Mouse (Mus musculus) ES-E14 (cell line): ENCODE measurements at regions not wholly inside any gene's neighbourhood (a gene's known extent, or its start where the extent isn't known, plus 50 kb on each side); places are given as distances from the start of the nearest gene placed in this dataset.

ENCODE experiments used
- CHD2 ChIP-seq: IDR thresholded peaks from 2 replicates; pipeline ENCODE4 v1.6.1; 2014; ENCODE audit warnings: mild to moderate bottlenecking, low read depth, low read length, inconsistent platforms
- HCFC1 ChIP-seq: IDR thresholded peaks from 2 replicates; pipeline ENCODE4 v1.6.1; 2012; ENCODE audit warnings: low read length, inconsistent platforms, borderline replicate concordance; ENCODE audit not compliant: insufficient read depth
- ZC3H11A ChIP-seq: IDR thresholded peaks from 2 replicates; pipeline ENCODE4 v1.6.1; 2012; ENCODE audit warnings: low read depth, mild to moderate bottlenecking, inconsistent platforms, low read length, borderline replicate concordance
- ZNF384 ChIP-seq: IDR thresholded peaks from 2 replicates; pipeline ENCODE4 v1.6.1; 2012; ENCODE audit warnings: low read depth, low read length, inconsistent platforms

DNA sequence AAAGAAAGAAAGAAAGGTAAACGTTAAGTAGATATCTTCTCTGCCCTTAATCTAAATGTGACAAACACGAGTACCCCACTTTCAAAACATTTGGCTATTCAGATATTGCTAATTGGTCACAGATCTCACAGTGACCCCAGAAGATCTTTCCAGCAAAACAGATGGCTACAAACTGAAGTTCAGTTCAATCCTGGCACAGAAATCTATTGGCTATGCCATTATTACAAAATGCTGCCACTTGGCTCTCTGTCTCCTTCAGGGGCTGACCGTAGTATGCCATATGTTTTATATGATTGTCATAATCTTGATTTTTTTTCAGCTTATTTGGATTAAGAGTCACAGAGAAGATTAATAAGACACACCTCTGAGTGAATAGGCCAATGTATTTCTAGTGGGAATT is 873.2 kb downstream of the Slc22a22 start:
- no peak for TF ChIP-seq CHD2
- no peak for TF ChIP-seq HCFC1
- no peak for TF ChIP-seq ZNF384
- no peak for TF ChIP-seq ZC3H11A
